Mouse (Mus musculus): ENCODE data around the gene Lurap1. TPM values are rescaled to one million over a fixed set of nuclear protein-coding genes. Genes with fewer than 3 reads are reported as not detected.

Gene Lurap1
- polyA plus RNA-seq, 1 experiment: 1.4 TPM

- Histone ChIP-seq H3K27me3 (ENCODE audit: control insufficient read depth, insufficient read depth, insufficient read length) (no peaks in the 10 kb centered on the region), H3ac (ENCODE audit: control insufficient read depth, insufficient read length, low read depth) (no peak overlapping the region), H3K79me2 (ENCODE audit: control insufficient read depth, insufficient read depth) (no peaks in the 10 kb centered on the region), H3K36me3 (ENCODE audit: control insufficient read depth, insufficient read depth) (peaks cover 85% of the 10 kb centered on the region), H3K4me3 (ENCODE audit: insufficient read depth, poor library complexity, severe bottlenecking) (no peak overlapping the region), H3K79me3 (ENCODE audit: low read depth) (no peaks in the 10 kb centered on the region)
- TF ChIP-seq FOSL1 (IDR thresholded peaks at IDR 0.05; ENCODE audit: insufficient read depth, low read length, poor library complexity, severe bottlenecking) (no peak), MYOD1 (IDR thresholded peaks at IDR 0.05; ENCODE audit: control insufficient read depth, insufficient read length, low read depth) (no peak)
These were observed 50.2 kb downstream of the Lurap1 start for GRCm38 (mm10) chr4:116100959-116101358.

GRCm38 (mm10) chr4:116097211-116097610 lies 53.9 kb downstream of the Lurap1 start:
- no peak for TF ChIP-seq USF1 (IDR thresholded peaks at IDR 0.05; ENCODE audit: low read depth)
- TF ChIP-seq FOSL1 (IDR thresholded peaks at IDR 0.05; ENCODE audit: insufficient read depth, low read length, poor library complexity, severe bottlenecking): no peak
- no peak for TF ChIP-seq CTCF (IDR thresholded peaks at IDR 0.05; ENCODE audit: control insufficient read depth, insufficient read depth, insufficient read length)
- no peak for TF ChIP-seq MYOG (IDR thresholded peaks at IDR 0.05; ENCODE audit: control insufficient read depth, extremely low read depth, insufficient read length)
- no peak for TF ChIP-seq MAX (IDR thresholded peaks at IDR 0.05)
- no peak for TF ChIP-seq CEBPB (IDR thresholded peaks at IDR 0.05; ENCODE audit: low read depth)
- no peak for TF ChIP-seq MYOD1 (IDR thresholded peaks at IDR 0.05; ENCODE audit: control insufficient read depth, insufficient read length, low read depth)
- H3ac ChIP-seq (ENCODE audit: control insufficient read depth, insufficient read length, low read depth): no peak overlapping the region
- H3K4me3 ChIP-seq (ENCODE audit: insufficient read depth, poor library complexity, severe bottlenecking): no peak overlapping the region
- no peaks in the 10 kb centered on the region for H3K27me3 ChIP-seq (ENCODE audit: control insufficient read depth, insufficient read depth, insufficient read length)
- H3K79me3 ChIP-seq (ENCODE audit: low read depth): no peaks in the 10 kb centered on the region
- H3K79me2 ChIP-seq (ENCODE audit: control insufficient read depth, insufficient read depth): no peaks in the 10 kb centered on the region
- peaks cover 91% of the 10 kb centered on the region for H3K36me3 ChIP-seq (ENCODE audit: control insufficient read depth, insufficient read depth)

- H3K36me3 ChIP-seq (ENCODE audit: control insufficient read depth, insufficient read depth): peaks cover 97% of the 10 kb centered on the region
- TF ChIP-seq MAX (IDR thresholded peaks at IDR 0.05) (no peak), CEBPB (IDR thresholded peaks at IDR 0.05; ENCODE audit: low read depth) (no peak)
- no peaks in the 10 kb centered on the region for H3K27me3 ChIP-seq (ENCODE audit: control insufficient read depth, insufficient read depth, insufficient read length)
- no peaks in the 10 kb centered on the region for H3K79me2 ChIP-seq (ENCODE audit: control insufficient read depth, insufficient read depth)
- H3K4me3 ChIP-seq (ENCODE audit: insufficient read depth, poor library complexity, severe bottlenecking): no peak overlapping the region
- no peaks in the 10 kb centered on the region for H3K79me3 ChIP-seq (ENCODE audit: low read depth)
- H3ac ChIP-seq (ENCODE audit: control insufficient read depth, insufficient read length, low read depth): no peak overlapping the region
These were observed 54.8 kb downstream of the Lurap1 start for GRCm38 (mm10) chr4:116096291-116096690.

- no peaks in the 10 kb centered on the region for H3K27me3 ChIP-seq (ENCODE audit: control insufficient read depth, insufficient read depth, insufficient read length)
- no peaks in the 10 kb centered on the region for H3K79me2 ChIP-seq (ENCODE audit: control insufficient read depth, insufficient read depth)
- peaks cover 83% of the 10 kb centered on the region for H3K36me3 ChIP-seq (ENCODE audit: control insufficient read depth, insufficient read depth)
- H3K4me3 ChIP-seq (ENCODE audit: insufficient read depth, poor library complexity, severe bottlenecking): no peak overlapping the region
- H3ac ChIP-seq (ENCODE audit: control insufficient read depth, insufficient read length, low read depth): no peak overlapping the region
- no peaks in the 10 kb centered on the region for H3K79me3 ChIP-seq (ENCODE audit: low read depth)
- TF ChIP-seq CTCF (IDR thresholded peaks at IDR 0.05; ENCODE audit: control insufficient read depth, insufficient read depth, insufficient read length) (no peak), CEBPB (IDR thresholded peaks at IDR 0.05; ENCODE audit: low read depth) (no peak), USF1 (IDR thresholded peaks at IDR 0.05; ENCODE audit: low read depth) (no peak), MYOG (IDR thresholded peaks at IDR 0.05; ENCODE audit: control insufficient read depth, extremely low read depth, insufficient read length) (no peak), MYOD1 (IDR thresholded peaks at IDR 0.05; ENCODE audit: control insufficient read depth, insufficient read length, low read depth) (no peak), MAX (IDR thresholded peaks at IDR 0.05) (no peak), FOSL1 (IDR thresholded peaks at IDR 0.05; ENCODE audit: insufficient read depth, low read length, poor library complexity, severe bottlenecking) (no peak)
These were observed 62.5 kb downstream of the Lurap1 start for GRCm38 (mm10) chr4:116088510-116089249.

Other genes starting within 250 kb of the Lurap1 start
- gene Dmbx1, start 211.4 kb downstream of the Lurap1 start, polyA plus RNA-seq (2012; fragmentation: generic; extraction: Trizol): 0.02 TPM
- gene Faah, start 133.4 kb downstream of the Lurap1 start, polyA plus RNA-seq (2012; fragmentation: generic; extraction: Trizol): 0.06 TPM
- gene Nsun4, start 97.5 kb downstream of the Lurap1 start, polyA plus RNA-seq (2012; fragmentation: generic; extraction: Trizol): 12.0 TPM
- gene Uqcrh, start 76.3 kb downstream of the Lurap1 start, polyA plus RNA-seq (2012; fragmentation: generic; extraction: Trizol): 769 TPM
- gene Lrrc41, start 76.1 kb downstream of the Lurap1 start, polyA plus RNA-seq (2012; fragmentation: generic; extraction: Trizol): 42.6 TPM
- 11.5 TPM for gene Rad54l, start 27.6 kb downstream of the Lurap1 start, polyA plus RNA-seq (2012; fragmentation: generic; extraction: Trizol)
- gene Pomgnt1, start 27.5 kb downstream of the Lurap1 start, polyA plus RNA-seq (2012; fragmentation: generic; extraction: Trizol): 60.4 TPM
- 0.02 TPM for gene Tspan1, start 16.3 kb upstream of the Lurap1 start, polyA plus RNA-seq (2012; fragmentation: generic; extraction: Trizol)
- not detected for gene 1700042G07Rik, start 22.0 kb upstream of the Lurap1 start, polyA plus RNA-seq (2012; fragmentation: generic; extraction: Trizol)
- not detected for gene Gm49337, start 22.0 kb upstream of the Lurap1 start, polyA plus RNA-seq (2012; fragmentation: generic; extraction: Trizol)
- 6.0 TPM for gene Pik3r3, start 70.3 kb upstream of the Lurap1 start, polyA plus RNA-seq (2012; fragmentation: generic; extraction: Trizol)